12 mouse cellular contexts compared by ENCODE assay signal in genomic region chr2:27666719-27667118, GRCm38 (mm10). TPM values are rescaled to one million over a fixed set of nuclear protein-coding genes. Genes with fewer than 3 reads are reported as not detected.
DNase-seq lines count a peak whose midpoint lies in the region; ATAC-seq and TF ChIP-seq lines count a peak whose summit lies in the region.
"Had no signal": no experiment of that assay in that cellular context is flagged by ENCODE, and none has a peak within 500 bp of the region (broad histone marks: within the 10 kb centered on the region; RNA-seq: fewer than 3 reads in every experiment).

No protein-coding gene starts in this region.

- H3K4me2 ChIP-seq in forebrain, postnatal 0 days (ENCODE audit: low read depth) = no peak overlapping the region
- H3K4me2 ChIP-seq in forebrain, embryonic 15.5 days (replicated peaks) = no peak overlapping the region
- 0 out of 2 replicates have a peak overlapping the region, but pooled peaks have one; percentile 14 for H3K4me2 ChIP-seq in midbrain, embryonic 12.5 days (replicated peaks)
- H3K4me2 ChIP-seq in liver, embryonic 11.5 days = no peak overlapping the region
- H3K4me2 ChIP-seq: heart, embryonic 13.5 days; liver, embryonic 15.5 days had no signal

- no peak for ATAC-seq in forebrain, postnatal 0 days
- ATAC-seq in forebrain, embryonic 15.5 days (replicated peaks) = no peak
- ATAC-seq in midbrain, embryonic 12.5 days (ENCODE audit: low FRiP score, low read depth) = peak; percentile 63
- ATAC-seq in liver, embryonic 11.5 days (replicated peaks; ENCODE audit: low FRiP score) = no peak

- H3K36me3 ChIP-seq in forebrain, postnatal 0 days (ENCODE audit: insufficient read depth) = no peaks in the 10 kb centered on the region
- H3K36me3 ChIP-seq in forebrain, embryonic 15.5 days = no peaks in the 10 kb centered on the region
- no peaks in the 10 kb centered on the region for H3K36me3 ChIP-seq in midbrain, embryonic 12.5 days
- H3K36me3 ChIP-seq in liver, embryonic 11.5 days (ENCODE audit: control insufficient read depth, insufficient read depth, low read length) = no peaks in the 10 kb centered on the region
- H3K36me3 ChIP-seq: heart, embryonic 13.5 days; liver, embryonic 15.5 days had no signal

- DNase-seq in forebrain, postnatal 0 days = peak; percentile 13
- peak; percentile 48 for DNase-seq in lung, postnatal 10 days
- no peak for DNase-seq in lung, postnatal 25 days (ENCODE audit: low spot score)
- DNase-seq in urinary bladder, adult 18-20 months (ENCODE audit: low spot score in 2 of 2) = no peak
- DNase-seq in B cell, adult 2 months = no peak
- DNase-seq in liver, embryonic 11.5 days (ENCODE audit: low spot score) = no peak
- DNase-seq: gastrocnemius, adult 2 months had no signal

- WGBS in forebrain, postnatal 0 days = 27% methylated on average over 4 of the region's 4 CpGs
- 24% methylated on average over 4 of the region's 4 CpGs for WGBS in forebrain, embryonic 15.5 days
- 17% methylated on average over 4 of the region's 4 CpGs for WGBS in midbrain, embryonic 12.5 days
- WGBS in liver, embryonic 11.5 days = 68% methylated on average over 4 of the region's 4 CpGs

- H3K27ac ChIP-seq in forebrain, postnatal 0 days (ENCODE audit: low read depth, low read length) = no peak overlapping the region
- H3K27ac ChIP-seq in forebrain, embryonic 15.5 days (replicated peaks) = no peak overlapping the region
- H3K27ac ChIP-seq in midbrain, embryonic 12.5 days (replicated peaks) = peak overlapping the region; percentile 55
- H3K27ac ChIP-seq in liver, embryonic 11.5 days (ENCODE audit: low read depth, low read length) = no peak overlapping the region
- H3K27ac ChIP-seq: gastrocnemius, adult 2 months; heart, embryonic 13.5 days; liver, embryonic 15.5 days had no signal

- no peak overlapping the region for H3K4me3 ChIP-seq in forebrain, postnatal 0 days (ENCODE audit: low read depth, low read length)
- H3K4me3 ChIP-seq in forebrain, embryonic 15.5 days = no peak overlapping the region
- H3K4me3 ChIP-seq in midbrain, embryonic 12.5 days = no peak overlapping the region
- no peak overlapping the region for H3K4me3 ChIP-seq in liver, embryonic 11.5 days (ENCODE audit: low read depth, low read length)
- H3K4me3 ChIP-seq: erythroblast, embryonic 14.5 days; gastrocnemius, adult 2 months; heart, embryonic 13.5 days; liver, embryonic 15.5 days had no signal

- H3K4me1 ChIP-seq in forebrain, postnatal 0 days (ENCODE audit: insufficient read depth) = no peaks in the 10 kb centered on the region
- peaks cover 6% of the 10 kb centered on the region for H3K4me1 ChIP-seq in forebrain, embryonic 15.5 days
- peaks cover 31% of the 10 kb centered on the region for H3K4me1 ChIP-seq in midbrain, embryonic 12.5 days
- peaks cover 18% of the 10 kb centered on the region for H3K4me1 ChIP-seq in liver, embryonic 11.5 days (replicated peaks; ENCODE audit: control insufficient read depth, insufficient read depth, low read length)

- no peak overlapping the region for H3K9ac ChIP-seq in forebrain, postnatal 0 days
- no peak overlapping the region for H3K9ac ChIP-seq in forebrain, embryonic 15.5 days (replicated peaks)
- no peak overlapping the region for H3K9ac ChIP-seq in midbrain, embryonic 12.5 days (replicated peaks)
- H3K9ac ChIP-seq in liver, embryonic 11.5 days (ENCODE audit: low read depth, low read length) = no peak overlapping the region
- H3K9ac ChIP-seq: heart, embryonic 13.5 days; liver, embryonic 15.5 days had no signal

- no peaks in the 10 kb centered on the region for H3K9me3 ChIP-seq in forebrain, postnatal 0 days (ENCODE audit: low read length)
- no peaks in the 10 kb centered on the region for H3K9me3 ChIP-seq in forebrain, embryonic 15.5 days
- H3K9me3 ChIP-seq in midbrain, embryonic 12.5 days = no peaks in the 10 kb centered on the region
- H3K9me3 ChIP-seq in liver, embryonic 11.5 days (ENCODE audit: control insufficient read depth, low read length) = no peaks in the 10 kb centered on the region
- H3K9me3 ChIP-seq: heart, embryonic 13.5 days; liver, embryonic 15.5 days had no signal

- no peak for TF ChIP-seq CTCF in forebrain, postnatal 0 days (IDR thresholded peaks at IDR 0.05; ENCODE audit: low read depth)

- H3K27me3 ChIP-seq in forebrain, postnatal 0 days (ENCODE audit: insufficient read depth, low read length) = no peaks in the 10 kb centered on the region
- H3K27me3 ChIP-seq in forebrain, embryonic 15.5 days = no peaks in the 10 kb centered on the region
- peaks cover 49% of the 10 kb centered on the region for H3K27me3 ChIP-seq in midbrain, embryonic 12.5 days
- H3K27me3 ChIP-seq in liver, embryonic 11.5 days (replicated peaks; ENCODE audit: control insufficient read depth, insufficient read depth, low read length) = peaks cover 4% of the 10 kb centered on the region
- H3K27me3 ChIP-seq: liver, embryonic 15.5 days had no signal

RNA-seq across cellular contexts. Expression of gene Rxra, which starts 9.5 kb away (rescaled TPM):
- total RNA-seq in forebrain, postnatal 0 days (2014; rRNA removed) = 9.4 and 19.3 TPM in 2 replicates
- 1.7 and 2.1 TPM in 2 replicates for polyA plus RNA-seq in forebrain, postnatal 0 days (2015; fragmentation: Nextera tagmentation; extraction: Ambion mirVana)
- 3.2 TPM in 2 replicates for polyA plus RNA-seq in forebrain, embryonic 15.5 days (2015; fragmentation: Nextera tagmentation; extraction: Ambion mirVana)
- 8.3 and 9.5 TPM in 2 replicates for polyA plus RNA-seq in midbrain, embryonic 12.5 days (2016; fragmentation: Nextera tagmentation; extraction: Ambion mirVana)
- 5.2 and 5.5 TPM in 2 replicates for polyA plus RNA-seq in liver, embryonic 11.5 days (2014; fragmentation: Nextera tagmentation; extraction: Ambion mirVana)

Comparison
In these comparisons a context has a peak if more than half of its experiments do, and no peak if none do; other contexts are left out.
1. DNase-seq: peak in forebrain, postnatal 0 days (single experiment) and lung, postnatal 10 days (single experiment); none in lung, postnatal 25 days (single experiment), urinary bladder, adult 18-20 months (0 of 2), B cell, adult 2 months (0 of 2) and liver, embryonic 11.5 days (single experiment).